Mouse (Mus musculus): ENCODE results near the gene Gm42906. TPM values are rescaled to one million over a fixed set of nuclear protein-coding genes. Genes with fewer than 3 reads are reported as not detected.
A peak's percentile ranks its signal among the peaks of the same experiment; 100 is the strongest.

Gene Gm42906
- polyA plus RNA-seq, 1 experiment from 2014 or later, result not detected

DNA sequence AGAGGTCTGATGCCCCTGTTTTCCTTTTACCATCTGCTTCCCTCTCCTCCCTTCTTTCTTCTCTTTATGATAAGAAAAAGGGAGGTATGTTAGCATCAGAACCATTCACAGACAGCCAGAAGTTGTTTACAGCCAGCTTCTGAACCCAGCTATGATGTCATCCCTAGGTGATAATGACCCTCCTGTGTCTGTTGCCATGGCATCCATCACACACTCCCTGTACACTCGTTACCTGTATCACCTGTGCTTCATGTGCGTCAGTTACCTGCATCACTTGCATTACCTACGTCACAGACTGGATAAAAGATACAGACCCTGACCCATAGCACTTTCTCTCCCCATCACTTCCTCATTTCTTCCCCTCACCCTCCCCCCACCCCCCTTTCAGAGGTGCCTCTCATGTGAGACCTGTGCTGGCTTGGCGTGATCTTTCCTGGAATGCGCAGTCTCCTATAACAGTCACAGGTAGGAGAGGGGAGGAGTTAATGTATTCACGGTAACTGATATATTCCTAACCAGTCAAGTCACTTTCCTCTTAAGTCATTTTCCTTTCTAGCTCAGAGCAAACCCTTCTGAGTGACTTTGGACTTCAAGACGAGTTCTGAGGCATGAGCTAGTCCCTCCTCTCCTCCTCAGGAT lies 27.9 kb downstream of the Gm42906 start:
- H3K4me1 ChIP-seq (replicated peaks; ENCODE audit: control insufficient read depth, insufficient read depth, low read length), result no peaks in the 10 kb centered on the region
- no peaks in the 10 kb centered on the region for H3K9me3 ChIP-seq (ENCODE audit: control insufficient read depth)
- H3K9ac ChIP-seq (ENCODE audit: low read depth, low read length), result no peak overlapping the region
- H3K4me2 ChIP-seq (replicated peaks; ENCODE audit: low read depth), result no peak overlapping the region
- H3K36me3 ChIP-seq (ENCODE audit: control insufficient read depth, insufficient read depth), result no peaks in the 10 kb centered on the region
- no peak overlapping the region for H3K27ac ChIP-seq (ENCODE audit: low read depth, low read length)
- 0 out of 2 replicates have a peak, but pooled peaks have one; percentile 22 for ATAC-seq
- WGBS, result 62% methylated on average over 7 of the region's 7 CpGs
- no peaks in the 10 kb centered on the region for H3K27me3 ChIP-seq (replicated peaks; ENCODE audit: control insufficient read depth, insufficient read depth, low read length)
- no peak for TF ChIP-seq CTCF (IDR thresholded peaks at IDR 0.05; ENCODE audit: low read depth)
- H3K4me3 ChIP-seq (ENCODE audit: low read depth, low read length), result no peak overlapping the region

DNA sequence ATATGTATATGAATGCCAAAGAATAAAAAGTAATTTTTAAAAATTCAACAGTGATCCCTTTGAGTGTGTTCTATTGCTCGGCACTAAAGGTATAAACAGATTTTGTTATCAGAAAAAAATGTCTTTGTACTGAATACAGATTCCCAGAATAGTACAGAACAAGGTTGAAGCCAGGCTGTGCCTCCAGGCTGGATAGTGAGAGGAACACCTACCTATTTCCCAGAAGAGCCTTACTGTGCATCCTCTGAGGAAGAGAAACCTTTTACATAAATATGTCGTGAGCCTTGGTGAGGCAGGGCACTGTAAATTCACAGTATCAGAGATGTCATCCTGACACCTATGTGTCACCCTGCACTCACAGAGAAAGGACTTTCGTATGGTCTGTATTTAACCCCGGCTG lies 31.8 kb downstream of the Gm42906 start:
- 81% methylated on average over 4 of the region's 4 CpGs for whole genome bisulfite sequencing
- no peak overlapping the region for H3K9ac ChIP-seq (ENCODE audit: low read depth, low read length)

GRCm38 (mm10) chr5:151394690-151395089 lies 33.3 kb downstream of the Gm42906 start:
- Histone ChIP-seq H3K9ac (ENCODE audit: low read depth, low read length) (no peak overlapping the region), H3K4me3 (ENCODE audit: low read depth, low read length) (no peak overlapping the region), H3K27me3 (replicated peaks; ENCODE audit: control insufficient read depth, insufficient read depth, low read length) (no peaks in the 10 kb centered on the region), H3K36me3 (ENCODE audit: control insufficient read depth, insufficient read depth) (no peaks in the 10 kb centered on the region), H3K27ac (ENCODE audit: low read depth, low read length) (no peak overlapping the region), H3K4me2 (replicated peaks; ENCODE audit: low read depth) (no peak overlapping the region), H3K9me3 (ENCODE audit: control insufficient read depth) (no peaks in the 10 kb centered on the region), H3K4me1 (replicated peaks; ENCODE audit: control insufficient read depth, insufficient read depth, low read length) (no peaks in the 10 kb centered on the region)
- 21% methylated on average over 5 of the region's 5 CpGs for WGBS
- ATAC-seq, result no peak
- TF ChIP-seq CTCF (IDR thresholded peaks at IDR 0.05; ENCODE audit: low read depth), result no peak

More for the DNA sequence above, 31.8 kb downstream of the Gm42906 start:
- no peak overlapping the region for H3K27ac ChIP-seq (ENCODE audit: low read depth, low read length)
- H3K27me3 ChIP-seq (replicated peaks; ENCODE audit: control insufficient read depth, insufficient read depth, low read length), result no peaks in the 10 kb centered on the region
- no peak overlapping the region for H3K4me3 ChIP-seq (ENCODE audit: low read depth, low read length)
- no peaks in the 10 kb centered on the region for H3K36me3 ChIP-seq (ENCODE audit: control insufficient read depth, insufficient read depth)
- H3K4me1 ChIP-seq (replicated peaks; ENCODE audit: control insufficient read depth, insufficient read depth, low read length), result no peaks in the 10 kb centered on the region
- H3K9me3 ChIP-seq (ENCODE audit: control insufficient read depth), result no peaks in the 10 kb centered on the region
- no peak for TF ChIP-seq CTCF (IDR thresholded peaks at IDR 0.05; ENCODE audit: low read depth)
- H3K4me2 ChIP-seq (replicated peaks; ENCODE audit: low read depth), result no peak overlapping the region
- ATAC-seq, result no peak

- TF ChIP-seq CTCF (IDR thresholded peaks at IDR 0.05; ENCODE audit: low read depth), result no peak
- H3K4me2 ChIP-seq (replicated peaks; ENCODE audit: low read depth), result no peak overlapping the region
- no peak for ATAC-seq
- H3K27ac ChIP-seq (ENCODE audit: low read depth, low read length), result no peak overlapping the region
- H3K27me3 ChIP-seq (replicated peaks; ENCODE audit: control insufficient read depth, insufficient read depth, low read length), result no peaks in the 10 kb centered on the region
- no peak overlapping the region for H3K9ac ChIP-seq (ENCODE audit: low read depth, low read length)
- no peak overlapping the region for H3K4me3 ChIP-seq (ENCODE audit: low read depth, low read length)
- 70% methylated on average over 7 of the region's 7 CpGs for WGBS
- no peaks in the 10 kb centered on the region for H3K4me1 ChIP-seq (replicated peaks; ENCODE audit: control insufficient read depth, insufficient read depth, low read length)
- no peaks in the 10 kb centered on the region for H3K9me3 ChIP-seq (ENCODE audit: control insufficient read depth)
- no peaks in the 10 kb centered on the region for H3K36me3 ChIP-seq (ENCODE audit: control insufficient read depth, insufficient read depth)
Measured at GRCm38 (mm10) chr5:151393821-151394662, 33.9 kb downstream of the Gm42906 start.

DNA sequence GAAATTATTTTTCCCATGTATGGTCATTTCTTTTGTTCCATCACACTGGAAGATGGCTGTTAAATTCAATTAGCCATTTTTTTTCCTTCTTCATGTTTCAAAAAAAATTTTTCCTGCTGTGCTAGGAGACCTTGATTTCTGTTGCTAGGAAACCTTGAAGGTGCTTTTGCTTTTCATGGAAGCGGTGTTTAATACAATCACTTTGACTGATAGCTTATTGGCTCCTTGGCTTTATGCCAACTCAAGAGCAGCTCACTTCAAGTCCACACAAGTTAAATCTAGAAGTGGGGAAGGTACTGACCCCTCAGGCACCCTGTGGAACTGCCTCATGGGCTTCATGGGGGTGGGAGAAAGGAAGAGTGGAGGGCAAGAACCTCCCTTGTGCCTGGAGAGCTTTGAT lies 38.1 kb downstream of the Gm42906 start:
- no peak overlapping the region for H3K27ac ChIP-seq (ENCODE audit: low read depth, low read length)
- no peak for TF ChIP-seq CTCF (IDR thresholded peaks at IDR 0.05; ENCODE audit: low read depth)
- H3K4me2 ChIP-seq (replicated peaks; ENCODE audit: low read depth), result no peak overlapping the region
- no peaks in the 10 kb centered on the region for H3K36me3 ChIP-seq (ENCODE audit: control insufficient read depth, insufficient read depth)
- no peaks in the 10 kb centered on the region for H3K9me3 ChIP-seq (ENCODE audit: control insufficient read depth)
- no peak overlapping the region for H3K9ac ChIP-seq (ENCODE audit: low read depth, low read length)
- ATAC-seq, result no peak
- no peak overlapping the region for H3K4me3 ChIP-seq (ENCODE audit: low read depth, low read length)
- H3K4me1 ChIP-seq (replicated peaks; ENCODE audit: control insufficient read depth, insufficient read depth, low read length), result no peaks in the 10 kb centered on the region
- WGBS, result 41% methylated on average over 1 of the region's 1 CpGs
- H3K27me3 ChIP-seq (replicated peaks; ENCODE audit: control insufficient read depth, insufficient read depth, low read length), result no peaks in the 10 kb centered on the region

- Histone ChIP-seq H3K4me2 (replicated peaks; ENCODE audit: low read depth) (no peak overlapping the region), H3K9ac (ENCODE audit: low read depth, low read length) (no peak overlapping the region), H3K4me3 (ENCODE audit: low read depth, low read length) (no peak overlapping the region), H3K9me3 (ENCODE audit: control insufficient read depth) (no peaks in the 10 kb centered on the region), H3K27ac (ENCODE audit: low read depth, low read length) (no peak overlapping the region), H3K4me1 (replicated peaks; ENCODE audit: control insufficient read depth, insufficient read depth, low read length) (no peaks in the 10 kb centered on the region), H3K36me3 (ENCODE audit: control insufficient read depth, insufficient read depth) (no peaks in the 10 kb centered on the region), H3K27me3 (replicated peaks; ENCODE audit: control insufficient read depth, insufficient read depth, low read length) (no peaks in the 10 kb centered on the region)
- no peak for TF ChIP-seq CTCF (IDR thresholded peaks at IDR 0.05; ENCODE audit: low read depth)
- WGBS, result 83% methylated on average over 2 of the region's 2 CpGs
- no peak for ATAC-seq
Measured at GRCm38 (mm10) chr5:151379896-151380295, 48.1 kb downstream of the Gm42906 start.
